Mouse (Mus musculus) lung, postnatal 0 days (tissue): Measurements from ENCODE around the gene Prrc2a.

ENCODE experiments used
- CTCF ChIP-seq: IDR thresholded peaks from 2 replicates; pipeline ENCODE4 v1.5.1; 2016; ENCODE audit warnings: antibody characterized with exemption, mild to moderate bottlenecking
- EP300 ChIP-seq: IDR thresholded peaks from 2 replicates; pipeline ENCODE4 v1.6.1; 2016; ENCODE audit warnings: antibody characterized with exemption, mild to moderate bottlenecking, control low read depth

GRCm38 (mm10) chr17:35191723-35192122 is 27.0 kb upstream of the Prrc2a start:
- TF ChIP-seq CTCF (0 out of 2 replicates have a peak, but pooled peaks have one; percentile 16), EP300 (no peak)
